Mouse (Mus musculus): ENCODE data around the gene Vkorc1l1. TPM values are rescaled to one million over a fixed set of nuclear protein-coding genes. Genes with fewer than 3 reads are reported as not detected.
"Not testable (repeated sequence)": the region's sequence is repeated elsewhere in the genome, so short reads cannot be mapped to it uniquely, and the experiment has no call there.

The Vkorc1l1 gene
- total RNA-seq, 2 experiments from 2014 or later, result 48.6 to 53.5 TPM

DNA sequence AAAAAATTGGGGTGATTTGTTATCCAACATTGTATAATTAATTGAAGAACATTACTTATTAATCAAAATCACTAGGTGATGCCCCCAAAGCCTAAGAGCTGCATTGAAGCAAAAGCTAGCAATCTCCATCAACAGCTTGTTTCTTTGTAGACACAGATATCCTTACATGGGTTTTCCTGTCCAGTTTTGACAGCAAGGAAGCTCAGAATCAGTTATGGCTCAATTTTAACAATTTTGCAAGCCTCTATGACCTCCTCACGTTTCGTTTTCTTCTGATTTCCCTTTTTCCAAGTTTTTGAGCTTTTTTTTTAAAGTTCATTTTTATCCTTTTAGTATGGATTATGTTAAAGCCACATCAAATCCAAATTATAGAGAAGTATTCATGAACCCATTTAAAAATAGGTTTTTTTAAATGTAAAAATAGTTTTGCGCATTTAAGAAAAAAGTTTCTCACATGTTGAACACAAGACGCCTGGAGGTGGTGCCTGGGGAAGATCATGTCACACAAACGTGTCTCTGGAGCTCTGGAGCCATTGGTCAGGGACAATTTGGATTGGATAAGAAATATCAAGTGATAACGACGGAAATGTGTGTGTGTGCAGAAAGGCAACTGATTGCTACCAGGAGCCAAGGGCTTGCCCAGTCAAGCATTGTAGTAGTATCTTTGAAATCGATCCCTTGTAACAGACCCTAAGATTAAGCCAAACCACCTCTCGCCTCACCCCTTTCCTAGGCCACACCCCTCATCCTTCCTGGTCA, 855 bp upstream of the Vkorc1l1 start:
- intact Hi-C loops (cut with DNase I), result no loop called here
- peak in 1 of 2 experiments; percentile 87 for DNase-seq (ENCODE audit: low spot score in 2 of 2)

DNA sequence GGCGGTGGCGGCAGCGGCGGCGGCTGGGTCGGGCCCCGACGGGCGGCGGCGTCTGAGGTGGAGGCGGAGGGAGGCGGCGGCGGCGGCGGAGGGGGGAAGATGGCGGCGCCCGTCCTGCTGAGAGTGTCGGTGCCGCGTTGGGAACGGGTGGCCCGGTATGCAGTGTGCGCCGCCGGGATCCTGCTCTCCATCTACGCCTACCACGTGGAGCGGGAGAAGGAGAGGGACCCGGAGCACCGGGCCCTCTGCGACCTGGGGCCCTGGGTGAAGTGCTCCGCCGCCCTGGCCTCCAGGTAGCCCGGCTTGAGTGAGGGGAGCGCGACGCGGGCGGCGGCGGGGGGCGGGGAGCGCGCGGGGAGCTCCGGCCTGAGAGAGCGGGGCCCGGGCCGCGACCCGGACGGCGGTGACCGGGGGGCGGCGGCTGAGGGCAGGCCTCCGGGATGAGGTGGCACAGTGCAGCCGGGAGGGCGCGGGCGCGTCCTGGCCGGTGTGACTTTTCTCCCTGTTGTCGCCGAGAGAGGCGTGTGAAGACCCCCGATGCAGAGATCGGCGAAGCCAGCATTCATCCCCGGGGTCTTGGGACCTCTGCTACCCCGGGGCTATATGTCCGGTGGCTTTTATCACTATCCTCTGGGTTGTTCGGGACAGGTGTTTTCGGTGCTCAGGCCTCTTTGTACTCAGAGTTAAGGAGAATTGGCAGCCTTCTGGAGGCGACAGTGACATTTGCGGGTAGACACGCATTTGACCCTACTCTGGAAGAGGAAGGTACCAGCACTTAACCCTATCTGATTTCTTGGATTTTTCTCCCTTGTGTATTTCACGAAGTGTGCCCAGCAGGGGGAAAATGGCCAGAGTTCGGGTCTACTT, 536 bp downstream of the Vkorc1l1 start:
- peak in 1 of 2 experiments; percentile 15 for DNase-seq (ENCODE audit: low spot score in 2 of 2)
- intact Hi-C loops (cut with DNase I), result not testable (repeated sequence)

DNA sequence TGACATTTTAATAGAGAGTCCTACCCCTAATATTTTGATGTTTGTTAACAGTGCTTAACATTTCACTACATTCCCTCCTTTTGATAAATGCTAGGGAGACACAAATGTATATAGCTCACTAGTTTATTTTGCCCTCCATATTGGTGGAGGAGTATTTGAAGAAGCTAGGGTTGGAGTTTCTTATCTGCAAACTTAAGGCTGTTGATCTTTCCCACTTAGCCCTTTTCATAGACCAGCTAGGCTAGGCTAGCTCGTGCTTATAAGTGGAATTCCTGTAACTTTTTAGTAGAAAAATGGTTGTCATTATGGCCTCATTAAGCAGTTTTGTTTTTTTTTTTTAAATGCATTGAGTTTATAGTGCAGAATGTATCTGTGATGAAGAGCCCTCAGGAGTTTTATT, 1.6 kb downstream of the Vkorc1l1 start:
- intact Hi-C loops (cut with DNase I), result no loop called here

DNA sequence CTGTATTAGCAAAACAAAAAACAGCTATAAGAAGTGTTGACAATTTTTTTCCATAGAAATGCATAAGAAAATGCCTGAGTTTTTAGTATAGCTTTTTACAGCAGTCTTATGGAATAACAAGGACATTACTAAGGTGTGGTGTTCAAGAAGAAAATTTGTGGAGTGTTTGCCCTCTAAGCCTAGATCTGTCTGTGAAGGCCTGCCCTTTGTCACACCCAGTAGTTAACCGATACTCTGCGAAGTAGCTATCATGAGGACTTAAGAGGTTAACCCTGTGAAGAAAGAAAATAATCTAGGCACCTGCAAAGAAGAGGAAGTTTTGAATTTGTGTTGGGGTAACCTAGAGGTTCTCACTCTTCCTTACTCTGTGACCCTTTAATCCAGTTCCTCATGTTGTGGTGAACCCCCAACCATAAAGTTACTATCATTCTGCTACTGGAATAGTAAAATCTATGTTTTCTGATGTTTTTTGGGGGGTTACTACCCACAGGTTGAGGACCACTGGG, 5.8 kb downstream of the Vkorc1l1 start:
- no peak for DNase-seq (ENCODE audit: low spot score in 2 of 2)
- intact Hi-C loops (cut with DNase I), result no loop called here

More for the DNA sequence above, 1.6 kb downstream of the Vkorc1l1 start:
- DNase-seq (ENCODE audit: low spot score in 2 of 2), result no peak

DNA sequence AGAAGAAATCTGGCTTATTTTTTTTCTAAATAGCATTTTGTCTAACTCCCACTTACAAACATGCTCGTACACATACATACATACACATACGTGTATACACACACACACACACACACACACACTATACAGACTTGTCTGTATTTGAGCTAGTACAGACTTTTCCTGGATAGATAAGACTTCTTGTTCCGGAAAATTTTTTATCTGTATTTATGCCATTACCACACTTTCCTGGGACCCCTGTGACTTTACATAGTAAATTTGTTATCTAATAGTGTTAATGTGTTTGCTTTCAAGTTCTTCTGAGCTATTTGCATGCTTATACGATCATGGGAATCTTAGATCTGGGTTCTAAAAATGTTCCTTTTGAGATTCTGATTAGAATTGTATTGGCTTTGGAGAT, 10.4 kb downstream of the Vkorc1l1 start:
- intact Hi-C loops (cut with DNase I), result no loop called here
- no peak for DNase-seq (ENCODE audit: low spot score in 2 of 2)

DNA sequence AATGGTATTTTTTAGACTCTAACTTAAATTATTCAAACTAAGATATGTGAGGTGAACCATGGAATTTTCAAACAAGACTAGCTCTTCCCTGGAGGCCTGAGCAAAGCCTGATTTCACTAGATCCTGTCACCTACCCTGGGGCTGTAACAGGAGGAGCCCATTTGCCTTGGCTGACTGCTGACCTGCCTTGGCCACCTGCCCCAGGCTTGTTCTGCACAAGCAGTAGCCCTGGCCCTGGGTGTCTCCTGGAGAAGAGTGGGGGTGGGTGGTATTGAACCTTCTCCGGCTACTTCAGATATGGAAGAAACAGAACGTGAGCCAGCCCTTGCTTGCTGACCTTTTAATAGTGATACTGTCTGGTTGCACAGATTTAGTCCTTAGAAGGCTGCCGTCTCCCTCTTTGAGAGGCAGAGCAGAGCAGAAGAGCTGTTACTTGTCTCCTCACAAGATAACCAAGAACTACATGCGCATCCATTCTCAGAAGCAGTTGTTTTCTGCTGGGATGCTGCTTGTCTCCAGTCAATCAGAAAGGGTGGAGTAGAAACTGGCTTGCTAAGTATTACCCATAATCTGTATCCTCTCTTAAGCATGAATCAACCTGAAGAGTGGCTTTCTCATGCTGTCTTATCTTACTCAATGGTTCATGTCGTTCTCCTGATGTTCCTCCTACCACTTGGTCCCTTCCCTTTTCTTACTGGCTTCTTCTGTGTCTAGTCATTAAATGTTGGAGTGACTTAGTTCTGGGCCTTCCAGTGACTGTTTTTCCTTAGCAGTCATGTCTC, 12.9 kb downstream of the Vkorc1l1 start:
- DNase-seq (ENCODE audit: low spot score in 2 of 2), result no peak
- intact Hi-C loops (cut with DNase I), result no loop called here

DNA sequence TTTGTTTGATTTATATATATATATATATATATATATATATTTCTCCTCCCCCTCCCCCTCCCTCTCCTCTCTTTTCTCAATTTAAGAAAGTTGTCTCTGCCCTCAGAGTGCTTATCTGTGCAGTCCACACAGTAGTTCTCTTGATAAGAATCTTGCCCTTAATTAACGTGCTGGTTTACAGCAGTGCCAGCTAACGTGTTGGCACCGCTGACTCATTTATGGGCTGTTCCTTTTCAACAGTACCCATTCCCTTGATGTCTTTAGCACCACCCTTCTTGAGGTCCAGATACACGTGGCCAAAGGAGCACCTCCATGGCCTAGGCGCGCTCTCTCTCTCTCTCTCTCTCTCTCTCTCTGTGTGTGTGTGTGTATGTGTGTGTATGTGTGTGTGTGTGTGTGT, 14.0 kb downstream of the Vkorc1l1 start:
- no peak for DNase-seq (ENCODE audit: low spot score in 2 of 2)
- intact Hi-C loops (cut with DNase I), result no loop called here

DNA sequence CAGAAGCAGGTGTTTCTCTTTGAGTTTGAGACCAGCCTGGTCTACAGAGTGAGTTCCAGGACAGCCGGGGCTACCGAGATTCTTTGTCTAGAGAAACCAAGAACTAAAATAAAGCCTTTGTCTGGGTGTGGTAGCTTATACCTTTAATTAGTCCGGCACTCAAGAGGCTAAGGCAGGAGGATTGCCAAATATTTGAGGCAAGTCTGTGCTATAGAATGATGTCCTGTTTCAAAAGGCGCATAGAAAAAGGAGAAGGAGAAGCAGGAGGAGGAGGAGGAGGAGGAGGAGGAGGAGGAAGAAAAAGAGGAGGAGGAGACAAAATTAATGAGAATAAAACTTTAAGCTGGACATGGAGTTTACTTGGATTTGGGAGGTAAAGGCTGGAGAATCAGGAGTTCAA, 21.5 kb downstream of the Vkorc1l1 start:
- intact Hi-C loops (cut with DNase I), result no loop called here

DNA sequence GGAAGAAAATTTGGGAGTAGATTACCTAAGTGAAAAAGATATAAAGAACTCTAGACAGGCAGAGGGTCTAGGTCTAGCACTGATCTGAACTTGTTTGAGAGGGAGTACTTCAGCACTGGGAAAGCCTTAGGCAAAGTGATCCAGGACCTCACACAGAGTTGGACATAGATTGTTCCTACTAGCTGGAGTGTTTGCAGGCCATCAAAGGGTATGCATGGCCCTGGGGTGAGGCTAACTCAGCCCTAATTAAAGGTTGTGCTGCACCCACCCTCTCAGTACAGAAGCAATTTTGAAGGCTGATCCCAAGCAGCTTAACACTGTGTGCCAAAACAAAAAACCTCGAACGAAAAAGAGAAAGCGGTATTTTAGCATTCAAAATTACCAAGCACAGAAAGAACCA, 24.7 kb downstream of the Vkorc1l1 start:
- DNase-seq (ENCODE audit: low spot score in 2 of 2), result no peak
- intact Hi-C loops (cut with DNase I), result no loop called here

More for the DNA sequence above, 21.5 kb downstream of the Vkorc1l1 start:
- DNase-seq (ENCODE audit: low spot score in 2 of 2), result no peak

DNA sequence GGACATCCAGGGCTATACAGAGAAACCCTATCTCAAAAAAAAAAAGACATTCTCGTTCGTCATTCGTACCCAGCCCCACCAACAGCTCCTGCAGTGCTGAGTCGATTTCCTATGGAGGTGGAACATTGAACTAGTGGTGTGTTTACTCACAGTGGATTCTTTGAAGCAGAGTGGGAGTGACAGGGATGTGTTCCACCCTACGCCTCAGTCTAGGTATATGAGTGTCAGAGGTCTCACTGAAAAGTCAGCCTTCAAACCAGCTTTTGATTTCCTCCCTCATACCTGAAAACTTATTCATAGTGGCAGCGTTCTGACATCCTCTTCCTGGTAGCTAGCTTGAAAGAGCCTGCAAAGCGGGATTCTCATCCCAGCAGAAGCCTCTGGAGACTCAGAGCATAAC, 26.6 kb downstream of the Vkorc1l1 start:
- DNase-seq (ENCODE audit: low spot score in 2 of 2), result no peak
- intact Hi-C loops (cut with DNase I), result no loop called here

DNA sequence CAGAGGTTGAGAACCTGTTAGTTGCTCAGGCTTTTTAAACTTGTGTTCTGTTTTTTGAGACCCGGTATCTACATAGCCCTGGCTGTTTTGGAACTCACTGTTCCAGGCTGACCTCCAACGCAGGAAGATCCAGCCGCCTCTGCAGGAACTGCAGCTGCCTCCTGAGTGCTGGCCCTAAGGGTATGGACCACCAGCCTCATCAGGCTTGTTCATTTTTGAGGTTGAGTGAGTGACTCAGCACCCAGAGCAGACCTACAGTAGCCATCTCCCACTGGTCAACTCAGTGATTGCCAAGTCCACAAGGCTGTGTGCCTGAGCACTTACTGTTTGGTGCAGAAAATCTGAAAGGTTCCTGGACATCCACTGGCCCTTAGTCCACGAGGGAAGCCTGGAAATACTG, 29.7 kb downstream of the Vkorc1l1 start:
- intact Hi-C loops (cut with DNase I), result no loop called here
- DNase-seq (ENCODE audit: low spot score in 2 of 2), result no peak

DNA sequence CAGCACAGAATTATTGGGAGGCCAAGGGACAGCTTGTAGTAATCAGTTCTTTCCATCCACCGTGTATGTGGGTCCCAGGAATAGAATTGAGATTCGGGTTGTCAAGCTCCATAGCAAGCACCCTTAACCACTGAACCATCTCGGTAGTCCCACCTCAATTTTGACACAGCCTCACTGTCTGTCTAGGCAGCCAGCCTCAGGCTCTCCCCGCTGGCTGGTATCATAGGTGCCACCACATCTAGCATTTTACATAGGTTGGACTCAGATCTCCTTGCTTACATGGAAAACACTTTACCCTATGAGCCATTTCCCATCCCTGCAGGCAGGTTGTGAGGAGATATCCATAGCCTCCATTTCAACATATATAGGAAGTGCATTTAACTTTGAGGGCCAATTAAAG, 32.6 kb downstream of the Vkorc1l1 start:
- no peak for DNase-seq (ENCODE audit: low spot score in 2 of 2)
- intact Hi-C loops (cut with DNase I), result no loop called here

DNA sequence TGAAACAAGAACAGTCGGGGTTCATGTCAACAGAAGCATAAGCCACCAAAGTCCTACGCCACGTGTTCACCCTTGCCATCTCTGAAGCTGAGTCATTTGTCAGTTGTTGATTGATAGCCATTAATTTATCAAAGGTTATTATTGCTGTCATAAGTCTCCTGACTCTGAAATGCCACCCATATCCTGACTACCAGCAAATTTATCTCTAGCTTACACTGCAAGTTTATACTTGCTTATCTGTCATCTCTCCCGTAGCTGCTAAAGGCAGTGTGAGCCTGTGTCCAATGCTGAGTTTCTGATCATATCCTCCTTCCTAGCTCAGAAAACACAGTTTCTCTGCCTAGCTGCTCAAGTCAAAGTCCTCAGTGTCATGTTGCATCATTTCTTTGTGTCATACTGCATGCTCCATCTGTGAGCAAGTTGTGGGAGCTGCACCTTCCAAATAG, 33.1 kb downstream of the Vkorc1l1 start:
- intact Hi-C loops (cut with DNase I), result no loop called here
- no peak for DNase-seq (ENCODE audit: low spot score in 2 of 2)

DNA sequence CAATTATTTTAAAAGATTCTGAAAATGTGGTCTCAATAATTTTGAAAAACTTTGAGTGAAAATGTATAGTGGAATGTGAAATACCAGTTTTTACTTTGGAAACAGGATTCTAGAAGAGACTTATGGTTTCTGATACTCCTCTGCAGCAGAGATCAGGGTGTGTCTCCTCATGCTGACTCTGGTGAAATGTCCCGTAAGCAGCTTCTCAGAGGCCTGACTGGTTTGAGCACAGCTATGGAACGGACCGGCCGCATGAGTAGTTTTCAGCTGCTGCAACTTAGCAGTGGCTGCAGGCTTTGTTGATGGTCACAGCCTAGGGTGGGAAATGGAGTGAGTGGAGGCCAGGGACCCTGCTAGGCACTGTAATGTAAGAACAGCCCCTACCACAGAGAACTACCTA, 36.0 kb downstream of the Vkorc1l1 start:
- intact Hi-C loops (cut with DNase I), result no loop called here
- no peak for DNase-seq (ENCODE audit: low spot score in 2 of 2)

DNA sequence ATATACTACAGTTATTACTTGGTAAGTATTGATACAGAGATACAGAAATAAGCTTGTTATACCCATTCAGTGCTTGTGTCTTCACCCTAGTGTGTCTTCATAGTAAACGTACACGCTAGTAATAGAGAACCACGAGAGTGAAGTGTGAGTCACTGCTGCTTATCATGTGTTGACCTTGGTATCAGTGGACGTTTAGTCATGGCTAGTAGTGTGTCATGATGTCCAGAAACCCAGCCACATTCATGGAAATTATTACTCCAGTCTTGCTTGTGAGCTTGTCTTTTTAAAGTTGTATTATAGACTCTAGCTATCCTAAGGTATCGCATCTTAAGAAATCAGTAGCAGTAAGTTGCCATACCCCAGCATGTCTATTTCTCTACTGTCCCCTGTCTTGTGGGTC, 36.8 kb downstream of the Vkorc1l1 start:
- intact Hi-C loops (cut with DNase I), result no loop called here
- DNase-seq (ENCODE audit: low spot score in 2 of 2), result no peak

DNA sequence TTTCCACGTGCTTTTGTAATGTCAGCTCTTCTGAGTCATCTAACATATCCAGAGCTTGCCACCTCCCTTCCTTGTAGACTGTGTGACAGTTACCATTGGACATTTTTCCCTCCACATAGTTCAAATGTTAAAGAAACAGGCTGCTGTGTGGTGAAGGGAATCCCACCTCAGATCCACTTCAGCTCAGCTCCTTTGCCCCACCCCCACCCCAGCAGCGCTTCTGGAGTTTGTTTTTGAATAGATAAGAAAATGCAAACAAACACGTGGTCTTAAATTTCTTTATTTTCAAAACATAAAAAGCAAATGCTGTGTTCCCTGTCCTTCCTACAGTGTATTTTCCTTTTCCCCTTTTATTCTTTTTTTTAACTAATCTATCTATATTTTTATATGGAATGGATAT, 38.4 kb downstream of the Vkorc1l1 start:
- intact Hi-C loops (cut with DNase I), result no loop called here

DNA sequence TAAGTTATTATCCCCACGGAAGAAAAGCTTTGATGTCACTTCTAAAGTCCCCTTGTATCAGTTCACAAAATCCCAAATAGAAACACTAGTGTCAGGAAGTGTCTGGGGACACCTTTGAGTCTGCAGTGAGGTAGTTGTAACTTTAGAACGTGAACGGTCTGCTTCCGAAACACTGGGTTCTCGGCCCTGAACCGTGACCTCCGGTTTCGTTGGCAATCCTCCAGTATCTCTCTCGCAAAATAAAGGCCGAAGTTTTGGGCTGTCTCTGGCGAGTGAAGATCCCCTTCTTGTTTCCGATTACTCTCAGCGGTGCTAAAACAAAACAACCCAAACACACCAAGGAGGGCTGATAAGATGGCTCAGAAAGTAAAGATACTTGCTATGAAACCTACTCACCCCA, 47.6 kb downstream of the Vkorc1l1 start:
- intact Hi-C loops (cut with DNase I), result no loop called here

More for the DNA sequence above, 38.4 kb downstream of the Vkorc1l1 start:
- DNase-seq (ENCODE audit: low spot score in 2 of 2), result no peak

DNA sequence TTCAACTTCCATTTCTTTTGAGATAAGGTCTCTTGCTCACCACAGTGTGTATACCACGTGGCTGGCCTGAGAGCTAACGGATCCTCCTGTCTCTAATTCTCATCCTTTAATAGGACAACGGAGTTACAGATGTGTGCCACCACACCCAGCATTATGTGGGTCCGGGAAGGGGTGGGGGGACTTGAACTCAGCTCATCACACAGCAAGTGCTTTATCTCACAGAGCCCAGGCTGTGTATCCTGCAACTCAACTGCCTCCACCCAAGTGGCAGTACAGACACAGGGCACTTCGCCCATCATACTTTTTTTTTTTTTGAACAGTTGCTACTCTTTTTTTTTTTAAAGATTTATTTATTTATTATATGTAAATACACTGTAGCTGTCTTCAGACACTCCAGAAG, 50.1 kb downstream of the Vkorc1l1 start:
- intact Hi-C loops (cut with DNase I), result no loop called here
- DNase-seq (ENCODE audit: low spot score in 2 of 2), result no peak

More for the DNA sequence above, 47.6 kb downstream of the Vkorc1l1 start:
- DNase-seq (ENCODE audit: low spot score in 2 of 2), result no peak

DNA sequence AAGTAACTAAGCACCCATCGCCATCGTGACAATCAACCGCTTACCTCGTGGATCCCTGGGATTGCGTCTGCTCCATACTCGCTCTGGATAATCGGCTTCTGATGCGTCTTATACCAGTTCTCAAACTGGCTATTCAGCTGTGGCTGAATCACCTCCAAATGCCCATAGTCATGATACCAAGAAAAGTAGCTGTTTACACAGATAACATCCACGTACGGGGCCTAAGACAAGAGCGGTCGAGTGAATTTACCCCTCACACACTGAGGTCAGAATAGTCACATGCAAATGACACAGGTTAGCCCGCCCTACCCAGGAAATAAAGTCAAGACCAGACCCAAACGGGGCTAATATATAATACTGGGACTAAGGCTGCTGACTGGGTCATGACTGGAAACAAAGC, 51.6 kb downstream of the Vkorc1l1 start:
- no peak for DNase-seq (ENCODE audit: low spot score in 2 of 2)
- intact Hi-C loops (cut with DNase I), result no loop called here

DNA sequence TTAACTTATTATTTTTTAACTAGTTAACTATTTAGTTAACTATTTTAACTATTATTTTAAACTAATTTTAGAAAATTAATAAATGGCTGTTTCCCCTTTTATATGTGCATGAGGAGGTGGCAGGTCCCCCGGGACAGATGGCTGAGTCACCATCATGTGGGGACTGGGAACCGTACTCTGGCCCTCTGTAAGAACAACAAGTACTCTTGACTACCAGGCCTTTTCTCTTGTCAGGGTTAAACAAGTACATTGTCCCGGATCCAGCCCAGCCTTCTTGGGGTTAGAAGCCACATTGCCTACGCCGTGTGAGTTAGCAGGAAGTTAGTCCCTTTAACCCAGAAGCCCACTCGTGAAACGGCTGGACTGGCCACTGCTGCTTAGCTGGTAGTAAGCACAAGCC, 53.2 kb downstream of the Vkorc1l1 start:
- no peak for DNase-seq (ENCODE audit: low spot score in 2 of 2)
- intact Hi-C loops (cut with DNase I), result no loop called here

All from left cerebral cortex, postnatal 14 days (tissue).